Mouse (Mus musculus) heart, adult 2 months (tissue): ENCODE data around the gene Terb1. TPM values are rescaled to one million over a fixed set of nuclear protein-coding genes. Genes with fewer than 3 reads are reported as not detected.

Experiments
- DNase-seq, 2 experiments: peaks; one replicate each; pipeline ENCODE4 v3.0.0; 2021
- H3K27ac ChIP-seq: fragments of 200-600 bp; 2 replicates; pipeline ENCODE4 v1.8.1; 2022
- H3K27me3 ChIP-seq: fragments of 200-500 bp; 2 replicates; pipeline ENCODE4 v1.6.1; 2012; ENCODE audit warnings: mild to moderate bottlenecking, low read length, inconsistent platforms, mixed read lengths; ENCODE audit not compliant: control insufficient read depth, insufficient read depth
- H3K36me3 ChIP-seq: fragments of 200-500 bp; 2 replicates; pipeline ENCODE4 v1.6.1; 2012; ENCODE audit warnings: low read length, inconsistent platforms; ENCODE audit not compliant: control insufficient read depth, insufficient read depth
- H3K4me1 ChIP-seq: fragments of 200-500 bp; 2 replicates; pipeline ENCODE4 v1.6.1; 2011; ENCODE audit warnings: low read length; ENCODE audit not compliant: control insufficient read depth, insufficient read depth
- H3K4me3 ChIP-seq: fragments of 200-600 bp; 2 replicates; pipeline ENCODE4 v1.8.1; 2022
- H3K79me2 ChIP-seq: fragments of 200-500 bp; replicated peaks from 2 replicates; pipeline ENCODE4 v1.6.1; 2012; ENCODE audit warnings: mild to moderate bottlenecking, inconsistent platforms, low read length, moderate library complexity, mixed read lengths; ENCODE audit not compliant: control insufficient read depth, insufficient read depth
- H3K9ac ChIP-seq: fragments of 200-500 bp; 2 replicates; pipeline ENCODE4 v1.6.1; 2012; ENCODE audit warnings: low read depth, mild to moderate bottlenecking, control low read depth, inconsistent platforms, low read length, mixed read lengths
- CTCF ChIP-seq: fragments of 200-600 bp; IDR thresholded peaks from 2 replicates; pipeline ENCODE4 v1.8.1; 2022; ENCODE audit warnings: antibody characterized with exemption, mild to moderate bottlenecking, moderate library complexity
- EP300 ChIP-seq: fragments of 200-500 bp; IDR thresholded peaks from 2 replicates; pipeline ENCODE4 v1.6.1; 2011; ENCODE audit warnings: low read depth, low read length, control low read depth; ENCODE audit not compliant: insufficient read depth
- POLR2A ChIP-seq: fragments of 200-500 bp; IDR thresholded peaks from 2 replicates; pipeline ENCODE4 v1.6.1; 2011; ENCODE audit warnings: mild to moderate bottlenecking, low read depth, low read length, control low read depth; ENCODE audit not compliant: insufficient read depth
- WGBS: fragments of 180-500 bp; shearing (Covaris S2); methylation state at CpG from one replicate; pipeline ENCODE4 v1.1.7; 2018; 5-methylcytosine and 5-hydroxymethylcytosine counted together
- intact Hi-C: fragments of 180-260 bp; cut with DNase I; formaldehyde crosslinking; loops from one replicate; pipeline ENCODE4 v1.15.1; 2025
- long read RNA-seq: library from polyadenylated mRNA; stranded (forward); transcript quantifications from one replicate; pipeline ENCODE4 v2.0.0, GENCODE M21; 2021
- polyA plus RNA-seq: library from polyadenylated mRNA; depleted of rRNA; stranded (reverse); fragments of >200 nt; gene quantifications from 2 replicates; pipeline ENCODE4 v1.2.3, GENCODE M21; 2012; rRNA removed
- total RNA-seq, 2 experiments: library from RNA; stranded (reverse); gene quantifications; 2 replicates each; pipeline ENCODE4 v1.2.3; 2021

Terb1 gene
- total RNA-seq (not detected), polyA plus RNA-seq (not detected in 2 replicates)
- long read RNA-seq, partial matches to known transcripts = 0 of 1 reads
- long read RNA-seq, other reads (novel, unspliced or antisense) = 1 of 1 reads

- Histone ChIP-seq H3K27ac (no peak within 1 kb of the TSS), H3K27me3 (no peaks in the 10 kb centered on the region), H3K4me1 (peaks cover 1% of the 10 kb centered on the region; the same call in 1 of the 2 replicates), H3K36me3 (no peaks in the 10 kb centered on the region; the same call in 1 of the 2 replicates), H3K79me2 (no peaks in the 10 kb centered on the region), H3K9ac (peak within 1 kb of the TSS; percentile 65), H3K4me3 (peak within 1 kb of the TSS; percentile 49)
- no peak for TF ChIP-seq CTCF
- no peak for TF ChIP-seq POLR2A
- TF ChIP-seq EP300 = no peak
- whole genome bisulfite sequencing = 3% methylated on average over 64 of the region's 64 CpGs
- intact Hi-C loops = loop anchor here (5.0 kb wide), 1 partner anchor 162 kb away; no protein-coding TSS in a partner anchor
- peak; percentile 22 to 34 for DNase-seq
Measured at GRCm38 (mm10) chr8:104509061-104510006, at the start of gene Terb1. Gene Terb1 (minus strand): TSS chr8:104509910.

DNA sequence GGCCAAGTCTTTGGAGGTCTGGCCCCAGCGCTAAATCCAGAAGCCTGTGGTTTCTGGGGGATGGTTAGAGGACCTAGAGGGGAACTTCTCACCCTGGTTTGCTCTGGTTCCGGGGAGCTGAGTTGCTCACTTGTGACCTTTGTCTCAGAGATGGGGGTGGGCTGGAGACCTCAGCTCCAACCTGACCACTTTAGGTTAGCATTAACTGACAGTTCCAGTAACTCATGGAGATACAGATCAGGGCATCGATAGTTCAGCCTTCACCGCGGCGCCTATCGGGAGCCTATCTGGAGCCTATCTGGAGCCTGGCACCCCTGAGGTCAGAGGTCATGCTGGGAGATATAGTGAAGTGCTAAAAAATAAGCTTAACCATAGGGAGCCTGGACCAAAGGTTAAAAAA lies 47.5 kb upstream of the Terb1 start:
- 70% methylated on average over 7 of the region's 7 CpGs for WGBS

GRCm38 (mm10) chr8:104555191-104555590 lies 45.5 kb upstream of the Terb1 start:
- H3K27me3 ChIP-seq = no peaks in the 10 kb centered on the region
- no peak for TF ChIP-seq CTCF
- TF ChIP-seq POLR2A = no peak
- no peak for TF ChIP-seq EP300
- H3K9ac ChIP-seq = no peak overlapping the region
- intact Hi-C loops = no loop called here
- H3K79me2 ChIP-seq = no peaks in the 10 kb centered on the region
- no peak overlapping the region for H3K4me3 ChIP-seq
- H3K36me3 ChIP-seq = no peaks in the 10 kb centered on the region
- peak in 1 of 2 experiments; percentile 11 for DNase-seq
- peak overlapping the region; percentile 28; the same call in 1 of the 2 replicates for H3K27ac ChIP-seq
- peaks cover 3% of the 10 kb centered on the region for H3K4me1 ChIP-seq
- WGBS = 35% methylated on average over 4 of the region's 4 CpGs

More for the DNA sequence above, 47.5 kb upstream of the Terb1 start:
- no peak overlapping the region for H3K27ac ChIP-seq
- no peaks in the 10 kb centered on the region for H3K79me2 ChIP-seq
- TF ChIP-seq CTCF = no peak
- no peak for TF ChIP-seq EP300
- no peak for TF ChIP-seq POLR2A
- H3K27me3 ChIP-seq = no peaks in the 10 kb centered on the region
- H3K36me3 ChIP-seq = no peaks in the 10 kb centered on the region
- no peak overlapping the region for H3K4me3 ChIP-seq
- H3K4me1 ChIP-seq = peaks cover 3% of the 10 kb centered on the region
- no peak for DNase-seq
- H3K9ac ChIP-seq = no peak overlapping the region
- intact Hi-C loops = no loop called here

GRCm38 (mm10) chr8:104543440-104544045 lies 33.8 kb upstream of the Terb1 start:
- Histone ChIP-seq H3K79me2 (no peaks in the 10 kb centered on the region), H3K4me3 (no peak overlapping the region), H3K36me3 (no peaks in the 10 kb centered on the region), H3K27ac (peak overlapping the region; percentile 79), H3K4me1 (peaks cover 13% of the 10 kb centered on the region), H3K27me3 (peaks cover 2% of the 10 kb centered on the region), H3K9ac (no peak overlapping the region)
- intact Hi-C loops = no loop called here
- 64% methylated on average over 8 of the region's 8 CpGs for WGBS
- TF ChIP-seq EP300 (peak; percentile 51; the same call in 1 of the 2 replicates), CTCF (no peak), POLR2A (peak; percentile 57)
- peak; percentile 58 to 66 for DNase-seq

- H3K27ac ChIP-seq = peak overlapping the region; percentile 64
- no peak for DNase-seq
- 5% methylated on average over 11 of the region's 11 CpGs for WGBS
- no peak overlapping the region for H3K4me3 ChIP-seq
- peak overlapping the region; percentile 87 for H3K9ac ChIP-seq
- intact Hi-C loops = no loop called here
- peaks cover 13% of the 10 kb centered on the region for H3K4me1 ChIP-seq
- peaks cover 2% of the 10 kb centered on the region for H3K27me3 ChIP-seq
- H3K79me2 ChIP-seq = no peaks in the 10 kb centered on the region
- no peaks in the 10 kb centered on the region for H3K36me3 ChIP-seq
- TF ChIP-seq EP300 (no peak), CTCF (no peak)
Measured at GRCm38 (mm10) chr8:104542160-104542559, 32.5 kb upstream of the Terb1 start.
